Mouse (Mus musculus): ENCODE results near the gene Pla2g10. TPM values are rescaled to one million over a fixed set of nuclear protein-coding genes. Genes with fewer than 3 reads are reported as not detected.
"Not testable (repeated sequence)": the region's sequence is repeated elsewhere in the genome, so short reads cannot be mapped to it uniquely, and the experiment has no call there.

The Pla2g10 gene
- 0.15 TPM in 1 of 2 replicates, not detected in the other for polyA plus RNA-seq (2016; fragmentation: Nextera tagmentation; extraction: Ambion mirVana)

DNA sequence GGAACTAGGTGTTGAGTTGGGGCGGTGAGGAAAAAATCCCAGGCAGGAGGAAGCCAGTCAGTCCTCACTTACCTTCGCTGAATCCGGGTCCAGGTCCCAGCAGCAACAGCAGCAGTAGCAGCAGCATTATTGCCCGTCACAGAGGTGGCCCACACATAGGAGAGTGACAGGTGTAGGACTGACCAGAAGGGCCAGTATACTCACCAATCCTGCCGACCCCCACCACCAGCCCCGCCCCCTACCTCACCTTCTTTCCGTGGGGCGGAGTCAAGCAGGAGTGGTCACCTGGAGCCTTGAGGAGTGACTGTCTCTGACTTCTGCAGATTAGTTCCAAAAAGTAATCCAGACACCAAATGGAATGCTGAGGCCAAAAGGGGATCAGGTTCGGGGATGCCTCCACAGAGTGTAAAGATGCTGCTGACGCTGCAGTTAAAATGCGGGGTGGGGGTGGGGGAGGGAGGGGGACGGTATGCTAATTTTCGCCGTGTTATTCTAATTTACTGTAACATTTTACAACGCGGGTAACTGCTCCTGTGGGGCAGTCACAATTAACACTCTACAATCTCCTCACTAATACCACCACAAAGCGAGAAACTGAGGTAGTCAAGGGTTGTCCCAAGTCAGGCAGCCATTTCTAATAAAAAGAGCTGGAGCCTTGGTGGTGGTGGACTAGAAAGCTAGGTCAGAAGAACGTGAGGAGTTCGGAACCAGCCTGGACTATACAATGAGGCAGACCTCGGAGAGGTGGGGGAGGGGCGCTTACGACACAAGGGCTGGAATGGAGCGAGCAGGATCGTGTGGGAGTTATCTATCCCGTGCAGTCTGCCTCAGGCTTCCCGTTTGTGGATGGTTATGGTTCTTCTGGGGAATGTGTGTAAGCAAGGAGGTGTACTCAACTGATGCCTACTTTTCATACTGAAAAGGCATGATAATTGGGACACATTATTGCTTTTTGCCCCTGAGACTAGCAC is at the start of gene Pla2g10:
Pla2g10 (minus strand) TSS at position 699 of the 971 bp plus-strand sequence.
- no peaks in the 10 kb centered on the region for H3K36me3 ChIP-seq
- peaks cover 8% of the 10 kb centered on the region for H3K4me1 ChIP-seq
- DNase-seq (ENCODE audit: low spot score) = no peak
- 7% methylated on average over 26 of the region's 26 CpGs for WGBS
- no peaks in the 10 kb centered on the region for H3K9me3 ChIP-seq (replicated peaks)
- peaks cover 11% of the 10 kb centered on the region; the same call in 1 of the 2 replicates for H3K27me3 ChIP-seq (ENCODE audit: low read depth, poor library complexity, severe bottlenecking)
- H3K27ac ChIP-seq = no peak within 1 kb of the TSS
- H3K4me3 ChIP-seq = peak within 1 kb of the TSS; percentile 27

DNA sequence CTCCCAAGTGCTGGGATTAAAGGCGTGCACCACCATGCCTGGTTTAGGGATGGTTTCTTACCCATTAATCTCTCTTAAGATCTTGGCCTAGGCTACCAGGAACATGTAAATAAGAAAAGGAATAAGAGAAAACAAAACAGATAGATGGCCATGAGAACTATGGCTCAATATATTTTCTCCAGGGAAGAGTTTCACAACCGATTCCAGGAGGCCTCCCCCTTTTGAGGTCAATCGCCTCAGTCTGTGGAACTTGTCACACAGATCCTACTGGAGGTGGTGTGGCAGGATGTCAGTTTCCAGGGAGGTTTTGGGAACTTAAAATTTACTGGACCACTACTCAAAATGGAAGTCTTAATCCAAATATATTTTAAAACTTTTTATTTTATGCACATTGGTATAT is 43.9 kb upstream of the Pla2g10 start:
- 90% methylated on average over 3 of the region's 3 CpGs for WGBS

DNA sequence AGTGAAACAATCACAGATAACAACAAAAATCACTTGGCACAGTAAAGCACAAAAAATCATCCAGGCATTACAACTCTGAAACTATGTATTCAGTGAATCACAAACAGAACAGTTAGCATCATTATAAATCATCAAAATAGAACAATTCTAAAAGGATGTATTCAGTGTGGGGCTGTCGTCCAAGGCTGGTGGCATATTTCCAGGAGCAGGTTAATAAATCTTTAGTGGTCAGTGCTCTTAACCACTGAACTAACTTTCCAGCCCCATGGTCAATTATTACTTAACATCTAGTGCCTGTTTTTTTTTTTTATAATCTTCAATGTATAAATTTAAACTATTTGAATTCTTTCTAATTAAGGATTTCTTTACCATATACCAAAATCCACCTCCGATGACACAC is 43.2 kb upstream of the Pla2g10 start:
- H3K9me3 ChIP-seq (replicated peaks) = not testable (repeated sequence)
- WGBS = 88% methylated on average over 2 of the region's 2 CpGs

More for the DNA sequence above, 43.9 kb upstream of the Pla2g10 start:
- H3K27ac ChIP-seq; H3K36me3 ChIP-seq; H3K27me3 ChIP-seq (ENCODE audit: low read depth, poor library complexity, severe bottlenecking); H3K4me1 ChIP-seq; DNase-seq (ENCODE audit: low spot score); H3K9me3 ChIP-seq (replicated peaks); H3K4me3 ChIP-seq: not testable (repeated sequence)

DNA sequence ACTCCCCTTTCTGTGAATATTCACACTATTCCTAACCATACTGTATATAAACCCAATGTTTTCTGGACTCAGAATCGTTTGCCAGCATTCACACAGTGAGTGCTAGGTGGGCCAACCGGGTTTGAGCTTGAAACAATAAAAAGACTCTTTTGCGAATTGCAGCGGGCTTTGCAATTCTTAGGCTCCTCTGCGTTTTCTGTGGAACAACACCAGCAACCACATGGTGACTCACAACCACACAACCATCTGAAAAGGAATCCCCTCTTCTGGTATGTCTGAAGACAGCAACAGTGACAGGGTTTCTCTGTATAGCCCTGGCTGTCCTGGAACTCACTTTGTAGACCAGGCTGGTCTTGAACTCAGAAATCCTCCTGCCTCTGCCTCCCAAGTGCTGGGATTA is 41.3 kb upstream of the Pla2g10 start:
- H3K4me3 ChIP-seq = not testable (repeated sequence)
- 83% methylated on average over 5 of the region's 5 CpGs for WGBS

More for the DNA sequence above, 43.2 kb upstream of the Pla2g10 start:
- DNase-seq (ENCODE audit: low spot score); H3K27me3 ChIP-seq (ENCODE audit: low read depth, poor library complexity, severe bottlenecking); H3K4me1 ChIP-seq; H3K4me3 ChIP-seq; H3K27ac ChIP-seq; H3K36me3 ChIP-seq: not testable (repeated sequence)

DNA sequence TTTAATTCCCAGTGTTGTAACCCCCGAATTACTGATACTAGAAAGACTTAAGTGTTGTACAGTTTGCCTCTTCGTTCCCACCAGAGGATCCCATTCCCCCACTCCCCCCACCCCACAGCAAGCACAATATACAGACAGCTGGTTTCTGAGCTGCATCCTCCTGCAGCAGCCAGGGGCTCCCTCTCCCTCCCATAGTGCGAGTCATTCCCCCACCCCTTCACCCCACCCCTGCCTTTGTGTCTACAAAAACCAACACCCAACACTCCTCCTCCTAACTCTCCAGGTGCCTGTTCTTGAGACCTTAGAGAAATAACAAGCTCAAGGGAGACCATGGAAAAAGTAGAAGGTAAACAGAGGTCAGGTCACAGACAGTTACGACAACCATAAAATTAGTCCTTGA is 40.8 kb upstream of the Pla2g10 start:
- not testable (repeated sequence) for H3K9me3 ChIP-seq (replicated peaks); H3K4me1 ChIP-seq; H3K36me3 ChIP-seq; H3K4me3 ChIP-seq; H3K27ac ChIP-seq; H3K27me3 ChIP-seq (ENCODE audit: low read depth, poor library complexity, severe bottlenecking); DNase-seq (ENCODE audit: low spot score)
- WGBS = 66% methylated on average over 4 of the region's 4 CpGs

More for the DNA sequence above, 41.3 kb upstream of the Pla2g10 start:
- not testable (repeated sequence) for H3K27me3 ChIP-seq (ENCODE audit: low read depth, poor library complexity, severe bottlenecking); H3K9me3 ChIP-seq (replicated peaks); H3K4me1 ChIP-seq; DNase-seq (ENCODE audit: low spot score); H3K27ac ChIP-seq; H3K36me3 ChIP-seq

DNA sequence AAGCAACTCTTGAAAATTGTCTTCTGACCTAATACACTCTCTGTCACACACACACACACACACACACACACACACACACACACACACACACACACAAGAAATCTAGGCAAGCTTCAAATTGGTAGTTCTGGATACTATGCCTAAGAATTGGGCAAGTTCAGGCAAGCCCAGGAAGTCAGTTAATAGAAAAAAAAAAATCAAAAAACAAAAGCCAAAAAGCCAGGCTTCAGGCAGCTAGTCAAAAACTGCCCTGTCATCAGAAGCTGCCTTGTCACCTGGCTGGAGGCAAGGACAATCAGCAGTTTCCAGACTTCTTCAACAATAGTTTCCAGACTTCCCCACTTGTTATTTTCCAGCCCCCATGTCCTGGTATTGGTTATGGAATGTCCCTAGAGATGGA is 35.6 kb upstream of the Pla2g10 start:
- no peak for DNase-seq (ENCODE audit: low spot score)
- Histone ChIP-seq H3K36me3 (no peaks in the 10 kb centered on the region), H3K9me3 (replicated peaks) (no peaks in the 10 kb centered on the region), H3K27ac (no peak overlapping the region), H3K27me3 (ENCODE audit: low read depth, poor library complexity, severe bottlenecking) (no peaks in the 10 kb centered on the region), H3K4me3 (no peak overlapping the region), H3K4me1 (no peaks in the 10 kb centered on the region)

DNA sequence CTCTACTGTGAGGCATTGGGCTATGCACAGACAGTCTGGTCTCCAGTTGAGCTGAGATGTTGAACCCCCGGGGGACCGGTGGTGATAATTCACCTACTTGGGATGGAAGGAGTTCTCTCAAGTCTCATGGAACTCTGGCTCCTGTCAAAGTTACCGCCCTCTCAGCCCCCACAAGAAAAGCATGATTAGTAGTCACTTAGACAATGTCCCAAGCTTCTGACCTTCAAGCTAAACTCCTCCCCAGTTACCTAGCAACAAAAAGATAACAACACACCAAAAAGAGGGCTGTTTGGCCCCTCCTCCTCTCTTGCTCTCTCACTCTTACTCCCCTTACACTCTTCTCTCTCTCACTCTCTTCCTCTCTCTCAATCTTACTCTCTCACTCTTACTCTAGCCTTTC is 33.7 kb upstream of the Pla2g10 start:
- no peaks in the 10 kb centered on the region for H3K9me3 ChIP-seq (replicated peaks)
- H3K27ac ChIP-seq = no peak overlapping the region
- no peaks in the 10 kb centered on the region for H3K27me3 ChIP-seq (ENCODE audit: low read depth, poor library complexity, severe bottlenecking)
- no peak for DNase-seq (ENCODE audit: low spot score)
- H3K4me3 ChIP-seq = no peak overlapping the region
- H3K36me3 ChIP-seq = no peaks in the 10 kb centered on the region
- WGBS = 85% methylated on average over 3 of the region's 3 CpGs
- no peaks in the 10 kb centered on the region for H3K4me1 ChIP-seq

DNA sequence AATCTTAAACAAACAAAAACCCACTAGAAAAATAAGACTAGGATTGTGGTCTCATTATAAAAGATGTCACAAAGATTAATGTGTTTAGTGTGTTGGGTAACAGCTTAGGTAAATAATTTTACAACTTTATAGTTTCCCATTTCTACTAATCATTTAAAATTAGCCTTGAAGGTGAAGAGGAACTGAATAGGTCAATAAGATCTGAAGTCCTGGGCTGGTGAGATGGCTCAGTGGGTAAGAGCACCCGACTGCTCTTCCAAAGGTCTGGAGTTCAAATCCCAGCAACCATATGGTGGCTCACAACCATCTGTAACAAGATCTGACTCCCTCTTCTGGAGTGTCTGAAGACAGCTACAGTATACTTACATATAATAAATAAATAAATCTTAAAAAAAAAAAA is 32.0 kb upstream of the Pla2g10 start:
- H3K27ac ChIP-seq = not testable (repeated sequence)
- WGBS = 89% methylated on average over 1 of the region's 1 CpGs

DNA sequence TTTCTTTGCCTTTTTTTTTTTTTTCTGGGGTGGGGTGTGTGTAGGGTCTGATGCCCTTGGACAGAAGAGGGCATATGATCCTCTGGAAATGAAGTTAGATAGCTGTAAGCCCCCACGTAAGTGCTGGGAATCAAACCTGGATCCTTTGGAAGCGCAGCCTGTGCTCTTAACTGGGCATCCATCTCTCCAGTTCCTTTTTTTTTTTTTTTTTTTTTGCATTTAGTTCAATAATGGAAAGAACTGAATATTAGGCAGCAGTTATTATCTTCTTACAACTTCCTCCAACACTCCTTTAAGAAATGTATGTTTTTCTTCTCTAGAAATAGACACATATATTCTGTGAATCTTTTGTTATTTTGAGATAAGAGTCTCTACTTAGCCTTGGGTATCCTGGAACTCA is 27.0 kb upstream of the Pla2g10 start:
- DNase-seq (ENCODE audit: low spot score) = no peak
- Histone ChIP-seq H3K9me3 (replicated peaks) (no peaks in the 10 kb centered on the region), H3K27ac (no peak overlapping the region), H3K36me3 (no peaks in the 10 kb centered on the region), H3K4me3 (no peak overlapping the region), H3K27me3 (ENCODE audit: low read depth, poor library complexity, severe bottlenecking) (peaks cover 13% of the 10 kb centered on the region), H3K4me1 (peaks cover 5% of the 10 kb centered on the region; the same call in 1 of the 2 replicates)
- WGBS = 91% methylated on average over 2 of the region's 2 CpGs

More for the DNA sequence above, 32.0 kb upstream of the Pla2g10 start:
- not testable (repeated sequence) for DNase-seq (ENCODE audit: low spot score); H3K9me3 ChIP-seq (replicated peaks); H3K27me3 ChIP-seq (ENCODE audit: low read depth, poor library complexity, severe bottlenecking); H3K4me1 ChIP-seq; H3K4me3 ChIP-seq; H3K36me3 ChIP-seq

DNA sequence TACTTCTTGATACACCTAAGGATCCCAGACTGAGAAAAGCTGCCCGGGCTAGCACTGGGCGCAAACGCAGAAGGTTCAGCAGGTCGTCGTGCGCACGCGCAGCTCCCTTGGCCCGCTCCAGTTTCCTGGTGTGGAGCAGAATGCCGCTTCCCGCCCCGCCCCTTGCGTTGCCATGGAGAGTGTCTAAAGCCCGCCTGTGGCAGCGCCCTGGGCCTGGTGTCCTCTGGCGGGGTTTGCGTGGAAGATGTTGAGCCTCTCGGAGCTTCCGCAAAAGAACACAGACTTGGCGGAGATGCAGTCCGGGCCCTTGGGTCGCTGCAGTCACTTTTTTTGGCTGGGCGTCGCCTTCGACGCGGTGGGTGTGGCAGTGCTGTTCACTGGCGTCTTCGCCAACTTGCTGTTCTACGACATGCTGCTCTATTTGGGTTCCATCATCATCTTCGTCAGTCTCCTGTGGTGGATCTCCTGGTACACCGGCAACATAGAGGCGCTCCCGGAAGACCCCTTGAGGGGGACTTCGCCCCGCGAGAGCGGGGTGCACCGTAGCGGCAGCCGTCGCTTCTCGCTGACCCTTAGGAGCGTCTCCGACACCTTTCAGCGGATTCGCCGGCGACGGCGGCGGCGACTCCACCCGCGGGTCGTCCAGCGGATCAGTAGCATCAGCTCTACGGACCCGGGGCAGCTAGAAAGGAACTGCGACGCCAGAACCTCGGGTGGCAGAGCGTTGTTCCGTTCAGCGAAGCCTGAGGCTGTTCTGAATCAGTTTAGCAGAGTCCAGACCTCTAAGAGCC is 23.8 kb upstream of the Pla2g10 start:
- 1% methylated on average over 65 of the region's 65 CpGs for WGBS
- Histone ChIP-seq H3K27me3 (ENCODE audit: low read depth, poor library complexity, severe bottlenecking) (peaks cover 16% of the 10 kb centered on the region), H3K4me1 (peaks cover 5% of the 10 kb centered on the region; the same call in 1 of the 2 replicates), H3K4me3 (peak overlapping the region; percentile 70), H3K27ac (peak overlapping the region; percentile 63), H3K36me3 (no peaks in the 10 kb centered on the region), H3K9me3 (replicated peaks) (no peaks in the 10 kb centered on the region)
- peak; percentile 97 for DNase-seq (ENCODE audit: low spot score)

DNA sequence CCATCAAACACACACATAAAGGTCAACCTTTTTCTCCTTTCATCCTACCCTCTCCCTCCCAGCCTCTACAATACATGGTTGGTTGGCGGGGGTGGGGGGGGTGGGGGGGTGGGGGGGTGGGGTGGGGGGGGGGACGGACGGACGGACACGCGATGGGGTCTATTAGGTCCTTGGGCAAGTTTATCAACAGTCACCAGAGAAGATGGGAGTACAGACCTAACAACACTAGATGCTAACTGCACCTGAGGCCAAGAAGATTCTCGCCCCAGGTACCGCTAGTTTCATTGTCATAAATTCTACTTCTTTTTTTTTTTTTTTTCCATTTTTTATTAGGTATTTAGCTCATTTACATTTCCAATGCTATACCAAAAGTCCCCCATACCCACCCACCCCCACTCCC is 23.2 kb upstream of the Pla2g10 start:
- no peak for DNase-seq (ENCODE audit: low spot score)
- H3K27ac ChIP-seq = no peak overlapping the region
- peaks cover 5% of the 10 kb centered on the region; the same call in 1 of the 2 replicates for H3K4me1 ChIP-seq
- H3K4me3 ChIP-seq = peak overlapping the region; percentile 70
- no peaks in the 10 kb centered on the region for H3K9me3 ChIP-seq (replicated peaks)
- peaks cover 16% of the 10 kb centered on the region for H3K27me3 ChIP-seq (ENCODE audit: low read depth, poor library complexity, severe bottlenecking)
- 67% methylated on average over 8 of the region's 8 CpGs for WGBS
- H3K36me3 ChIP-seq = no peaks in the 10 kb centered on the region

DNA sequence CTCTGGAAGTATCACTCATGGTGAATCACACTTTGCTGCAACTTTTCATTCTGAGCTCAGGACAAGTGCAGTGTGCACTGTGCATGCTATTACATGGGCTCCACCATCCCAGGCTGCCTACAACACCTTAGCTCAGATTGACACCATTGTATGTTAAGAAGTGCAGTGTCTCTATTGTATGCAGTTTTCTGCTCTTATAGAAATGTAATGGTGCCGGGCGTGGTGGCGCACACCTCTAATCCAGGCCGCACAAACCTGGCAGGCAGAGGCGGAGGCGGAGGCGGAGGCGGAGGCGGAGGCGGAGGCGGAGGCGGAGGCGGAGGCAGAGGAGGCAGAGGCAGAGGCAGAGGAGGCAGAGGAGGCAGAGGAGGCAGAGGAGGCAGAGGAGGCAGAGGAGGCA is 19.8 kb upstream of the Pla2g10 start:
- Histone ChIP-seq H3K27me3 (ENCODE audit: low read depth, poor library complexity, severe bottlenecking) (peaks cover 9% of the 10 kb centered on the region; the same call in 1 of the 2 replicates), H3K4me1 (peaks cover 5% of the 10 kb centered on the region; the same call in 1 of the 2 replicates), H3K27ac (no peak overlapping the region), H3K9me3 (replicated peaks) (no peaks in the 10 kb centered on the region), H3K36me3 (no peaks in the 10 kb centered on the region), H3K4me3 (no peak overlapping the region)
- 95% methylated on average over 13 of the region's 13 CpGs for WGBS
- no peak for DNase-seq (ENCODE audit: low spot score)

DNA sequence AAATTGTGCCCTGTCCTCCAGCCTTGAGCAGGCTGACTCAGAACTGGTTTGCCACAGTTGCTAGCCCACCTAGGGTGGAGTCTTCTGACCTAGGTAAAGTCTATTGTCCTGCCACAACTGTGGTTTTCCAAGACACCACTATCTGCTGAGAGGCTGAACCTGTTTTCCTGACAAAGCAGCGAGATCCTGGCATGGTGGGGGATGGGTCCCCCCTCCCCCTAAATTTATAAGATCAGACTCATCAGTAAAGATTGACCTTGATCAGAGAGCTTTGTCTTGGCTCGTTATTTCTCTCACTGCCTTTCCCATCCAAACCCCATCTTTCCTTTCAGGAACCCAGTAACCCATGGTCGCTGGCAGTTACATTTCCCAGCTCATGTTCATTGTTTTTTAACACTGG is 19.2 kb upstream of the Pla2g10 start:
- peaks cover 6% of the 10 kb centered on the region; the same call in 1 of the 2 replicates for H3K27me3 ChIP-seq (ENCODE audit: low read depth, poor library complexity, severe bottlenecking)
- H3K4me1 ChIP-seq = peaks cover 4% of the 10 kb centered on the region; the same call in 1 of the 2 replicates
- no peak overlapping the region for H3K4me3 ChIP-seq
- no peaks in the 10 kb centered on the region for H3K9me3 ChIP-seq (replicated peaks)
- 64% methylated on average over 3 of the region's 3 CpGs for WGBS
- no peaks in the 10 kb centered on the region for H3K36me3 ChIP-seq
- DNase-seq (ENCODE audit: low spot score) = no peak
- H3K27ac ChIP-seq = no peak overlapping the region
